Mouse (Mus musculus): ENCODE measurements at regions not wholly inside any gene's neighbourhood (a gene's known extent, or its start where the extent isn't known, plus 50 kb on each side); places are given as distances from the start of the nearest gene placed in this dataset.

GRCm38 (mm10) chr10:92163851-92164647 is 558.2 kb downstream of the Nedd1 start:
- no peak for TF ChIP-seq MYOD1 (IDR thresholded peaks at IDR 0.05; ENCODE audit: control insufficient read depth, insufficient read length, low read depth)
- no peak for TF ChIP-seq CTCF (IDR thresholded peaks at IDR 0.05; ENCODE audit: control insufficient read depth, insufficient read depth, insufficient read length)
- TF ChIP-seq USF1 (IDR thresholded peaks at IDR 0.05; ENCODE audit: low read depth) = no peak
- no peak for TF ChIP-seq MAX (IDR thresholded peaks at IDR 0.05)
